Mouse (Mus musculus) bone marrow, adult 2 months (tissue): ENCODE results near the gene 3110082I17Rik. TPM values are rescaled to one million over a fixed set of nuclear protein-coding genes. Genes with fewer than 3 reads are reported as not detected.

Source experiments
- H3K27ac ChIP-seq: fragments of 200-500 bp; 2 replicates; pipeline ENCODE4 v1.5.1; 2012; ENCODE audit warnings: low read depth, mild to moderate bottlenecking, control low read depth, inconsistent platforms, low read length; ENCODE audit not compliant: control insufficient read depth, poor library complexity, insufficient read depth
- H3K4me1 ChIP-seq: fragments of 200-500 bp; 2 replicates; pipeline ENCODE4 v1.6.1; 2011; ENCODE audit warnings: low read length; ENCODE audit not compliant: control insufficient read depth, insufficient read depth
- H3K4me3 ChIP-seq: fragments of 200-500 bp; replicated peaks from 2 replicates; pipeline ENCODE3; 2011; ENCODE audit warnings: mild to moderate bottlenecking, low read depth, low read length, control low read depth; ENCODE audit not compliant: control insufficient read depth
- CTCF ChIP-seq: fragments of 200-500 bp; IDR thresholded peaks from 2 replicates; pipeline ENCODE4 v1.5.1; 2011; ENCODE audit warnings: low read length, control low read depth; ENCODE audit not compliant: control insufficient read depth, insufficient read depth
- POLR2A ChIP-seq: fragments of 200-500 bp; IDR thresholded peaks from 2 replicates; pipeline ENCODE4 v1.6.1; 2011; ENCODE audit warnings: low read depth, mild to moderate bottlenecking, control low read depth, low read length, borderline replicate concordance; ENCODE audit not compliant: control insufficient read depth
- WGBS: fragments of 180-500 bp; shearing (Covaris S2); methylation state at CpG from one replicate; pipeline ENCODE4 v1.1.7; 2018; 5-methylcytosine and 5-hydroxymethylcytosine counted together
- polyA plus RNA-seq: library from polyadenylated mRNA; stranded (reverse); fragments of >200 nt; gene quantifications from 2 replicates; pipeline ENCODE4 v1.2.4, GENCODE M21; 2011; ENCODE audit warnings: low replicate concordance; ENCODE audit not compliant: missing spikeins, insufficient read depth, insufficient read length

The 3110082I17Rik gene
- polyA plus RNA-seq, 1 experiment = 12.8 TPM

DNA sequence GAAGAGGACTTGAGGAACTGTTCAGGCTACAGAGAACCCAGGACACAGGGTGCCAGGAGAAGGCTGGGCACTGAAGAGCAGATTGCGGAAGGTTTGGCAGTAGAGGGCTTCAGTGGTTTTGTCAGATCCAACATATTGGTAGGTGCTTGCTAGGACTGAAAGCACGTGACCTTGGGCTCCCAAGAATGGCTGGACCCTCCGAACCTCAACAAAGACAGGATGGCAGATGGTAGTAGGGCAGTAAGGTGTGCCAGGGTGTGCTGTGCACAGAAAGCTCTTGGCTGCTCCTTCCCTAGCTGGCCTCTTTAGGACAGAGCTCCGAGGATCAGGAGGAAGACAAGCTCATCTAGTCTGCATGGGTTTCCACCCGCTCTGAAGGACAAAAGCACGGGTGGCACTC lies 49.2 kb downstream of the 3110082I17Rik start:
- TF ChIP-seq POLR2A (no peak), CTCF (no peak)
- 86% methylated on average over 6 of the region's 6 CpGs for WGBS
- H3K4me1 ChIP-seq = peaks cover 3% of the 10 kb centered on the region

DNA sequence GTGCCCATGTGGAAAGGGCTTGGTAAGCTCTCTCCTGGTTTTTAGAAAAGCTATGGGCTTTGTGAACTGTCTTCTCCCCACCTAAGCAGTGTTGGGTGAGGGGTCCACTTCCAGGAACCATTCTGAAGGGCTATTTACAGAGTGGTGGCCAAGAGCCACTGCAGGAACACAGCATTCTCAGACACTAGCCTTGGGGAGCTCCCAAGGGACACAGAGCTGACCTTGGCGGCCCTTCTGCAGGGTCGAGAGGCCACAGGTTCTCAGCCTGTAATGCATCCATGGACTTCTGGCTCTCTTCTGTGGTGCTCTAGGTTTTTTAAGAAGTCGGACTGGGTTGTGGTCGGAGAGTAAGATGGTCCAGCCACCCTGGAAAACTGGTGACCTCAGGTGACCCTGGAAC lies 50.3 kb downstream of the 3110082I17Rik start:
- H3K4me3 ChIP-seq = no peak overlapping the region
- peaks cover 5% of the 10 kb centered on the region for H3K4me1 ChIP-seq
- no peak for TF ChIP-seq CTCF
- TF ChIP-seq POLR2A = no peak
- no peak overlapping the region for H3K27ac ChIP-seq
- 81% methylated on average over 4 of the region's 4 CpGs for WGBS

More for the DNA sequence above, 49.2 kb downstream of the 3110082I17Rik start:
- H3K4me3 ChIP-seq = no peak overlapping the region
- no peak overlapping the region for H3K27ac ChIP-seq

GRCm38 (mm10) chr5:139409412-139409811 lies 50.9 kb downstream of the 3110082I17Rik start:
- TF ChIP-seq CTCF (no peak), POLR2A (no peak)
- 70% methylated on average over 12 of the region's 12 CpGs for WGBS
- no peak overlapping the region for H3K4me3 ChIP-seq
- H3K27ac ChIP-seq = peak overlapping the region; percentile 62
- peaks cover 6% of the 10 kb centered on the region for H3K4me1 ChIP-seq

DNA sequence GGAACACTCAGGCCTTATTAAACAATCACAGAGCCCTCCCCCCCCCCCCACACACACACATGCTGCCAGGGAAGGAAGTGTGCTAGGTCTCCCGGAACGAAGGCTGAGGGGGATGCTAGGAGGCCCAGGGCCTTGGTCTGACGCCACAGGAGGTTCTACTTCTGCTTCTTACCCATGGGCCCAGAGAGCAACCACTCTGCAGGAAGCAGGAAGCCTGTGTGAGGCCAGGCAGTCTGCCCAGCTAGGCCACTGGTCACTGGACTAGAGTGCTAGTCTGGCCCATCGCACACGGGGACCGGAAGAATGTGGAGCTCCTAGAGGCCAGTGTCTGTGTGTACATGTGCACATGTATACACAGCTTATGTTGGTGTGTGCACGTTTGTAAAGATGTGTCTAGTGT lies 51.8 kb downstream of the 3110082I17Rik start:
- Histone ChIP-seq H3K4me3 (peak overlapping the region; percentile 70), H3K4me1 (peaks cover 12% of the 10 kb centered on the region), H3K27ac (peak overlapping the region; percentile 86)
- peak; percentile 17; the same call in 1 of the 2 replicates for TF ChIP-seq CTCF
- TF ChIP-seq POLR2A = peak; percentile 32; the same call in 1 of the 2 replicates
- WGBS = 15% methylated on average over 7 of the region's 7 CpGs

DNA sequence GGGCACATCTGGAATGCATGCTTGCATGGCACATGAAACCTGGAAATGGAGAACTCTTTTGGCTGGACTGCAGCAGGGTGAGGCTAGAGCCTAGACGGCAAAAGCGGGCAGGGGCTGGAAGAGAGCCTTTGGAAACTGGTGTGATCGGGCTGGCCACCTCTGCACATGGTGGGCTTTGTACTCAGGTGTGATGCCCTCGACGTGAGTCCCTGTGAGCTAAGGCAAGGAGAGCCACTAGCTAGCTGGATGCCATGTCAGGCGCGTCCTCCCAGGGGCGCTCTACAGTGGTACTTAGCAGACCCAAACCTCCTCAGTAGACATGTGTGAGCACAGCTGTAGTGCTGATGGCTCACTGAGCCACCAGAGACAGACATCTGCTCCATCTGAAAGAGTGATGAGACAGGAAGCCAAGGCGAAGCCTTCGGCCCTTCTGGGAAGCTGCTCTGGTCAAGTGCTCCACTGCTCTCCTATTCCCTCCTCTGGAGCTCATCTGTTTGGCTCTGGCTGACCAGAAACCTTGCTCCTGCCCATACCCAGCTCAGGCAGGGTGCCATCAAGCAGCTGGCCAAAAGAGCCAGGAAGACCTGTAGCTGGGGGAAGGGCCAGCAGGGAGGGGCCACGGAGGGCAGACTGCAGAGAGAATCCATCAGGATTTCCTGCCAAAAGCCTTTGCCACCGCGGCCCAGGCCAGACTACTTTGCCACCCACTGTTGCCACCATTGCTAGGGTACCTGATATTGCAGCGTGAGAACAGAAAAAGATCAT lies 53.0 kb downstream of the 3110082I17Rik start:
- 43% methylated on average over 14 of the region's 14 CpGs for WGBS
- TF ChIP-seq CTCF = no peak; the same call in 1 of the 2 replicates
- no peak for TF ChIP-seq POLR2A

DNA sequence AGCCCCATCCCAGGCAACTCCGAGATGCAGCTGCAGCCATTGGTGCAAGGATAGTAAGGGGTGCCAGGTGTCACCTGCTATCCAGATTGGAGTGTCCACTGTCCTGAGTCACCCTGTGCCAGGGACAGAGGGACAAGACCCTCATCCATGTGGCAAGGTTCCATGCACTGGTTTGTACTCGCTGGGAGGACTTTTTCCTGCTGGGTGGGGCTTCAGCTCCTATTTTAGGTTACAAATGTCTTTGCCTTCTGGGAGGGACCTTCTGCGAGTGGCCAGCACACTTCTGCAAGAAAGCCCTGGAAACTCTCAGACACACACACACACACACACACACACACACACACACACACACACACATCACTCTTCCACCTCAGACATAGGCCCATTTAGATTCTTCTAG lies 54.4 kb downstream of the 3110082I17Rik start:
- H3K4me3 ChIP-seq = peak overlapping the region; percentile 65
- H3K4me1 ChIP-seq = peaks cover 14% of the 10 kb centered on the region
- peak overlapping the region; percentile 90 for H3K27ac ChIP-seq
- TF ChIP-seq CTCF (no peak), POLR2A (no peak)
- WGBS = 30% methylated on average over 3 of the region's 3 CpGs

More for the DNA sequence above, 53.0 kb downstream of the 3110082I17Rik start:
- H3K27ac ChIP-seq = peak overlapping the region; percentile 86
- H3K4me1 ChIP-seq = peaks cover 14% of the 10 kb centered on the region
- H3K4me3 ChIP-seq = peak overlapping the region; percentile 70

- peak overlapping the region; percentile 90 for H3K27ac ChIP-seq
- H3K4me3 ChIP-seq = peak overlapping the region; percentile 65
- no peak for TF ChIP-seq POLR2A
- no peak for TF ChIP-seq CTCF
- H3K4me1 ChIP-seq = peaks cover 14% of the 10 kb centered on the region
- 25% methylated on average over 7 of the region's 7 CpGs for WGBS
These were observed 54.8 kb downstream of the 3110082I17Rik start for GRCm38 (mm10) chr5:139405478-139405877.

GRCm38 (mm10) chr5:139404801-139405401 lies 55.4 kb downstream of the 3110082I17Rik start, which contains the start of gene C130050O18Rik:
Gene C130050O18Rik, plus strand, starts transcription at chr5:139405280.
- 10% methylated on average over 6 of the region's 6 CpGs for WGBS
- TF ChIP-seq CTCF = no peak
- 0 out of 2 replicates have a peak, but pooled peaks have one; percentile 18 for TF ChIP-seq POLR2A
- H3K4me3 ChIP-seq = peak within 1 kb of the TSS; percentile 65
- H3K4me1 ChIP-seq = peaks cover 14% of the 10 kb centered on the region
- H3K27ac ChIP-seq = peak within 1 kb of the TSS; percentile 90
